Mouse (Mus musculus) C2C12 (cell line): Measurements from ENCODE around the gene Ocrl.

Source experiments
- CTCF ChIP-seq: IDR thresholded peaks from one replicate; pipeline ENCODE4 v1.5.1; 2011; ENCODE audit not compliant: control insufficient read depth, insufficient read depth, insufficient read length
- MYOG ChIP-seq: IDR thresholded peaks from one replicate; pipeline ENCODE4 v1.6.1; 2011; ENCODE audit not compliant: control insufficient read depth, insufficient read length; ENCODE audit errors: extremely low read depth

DNA sequence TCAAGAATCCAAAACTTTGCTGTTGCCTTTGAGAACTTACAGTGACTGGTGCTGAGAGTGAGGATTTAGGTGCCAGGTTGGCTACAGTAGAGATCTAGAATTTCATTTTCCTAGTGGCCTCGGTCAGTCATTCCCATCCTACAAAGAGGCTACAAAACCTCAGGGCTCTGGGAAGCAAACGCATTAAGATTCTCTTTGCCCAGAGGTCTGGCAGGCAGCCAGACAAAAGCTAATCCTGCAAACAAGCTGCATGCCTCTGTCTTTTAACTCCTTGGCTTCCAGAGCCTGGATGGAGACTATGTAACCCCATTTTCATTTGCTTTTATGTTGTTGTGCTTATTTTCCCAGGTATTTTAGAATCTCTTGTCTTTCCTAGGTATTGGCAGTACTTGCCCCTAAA, 25.6 kb downstream of the Ocrl start:
- TF ChIP-seq MYOG (no peak), CTCF (no peak)
